Mouse (Mus musculus) CH12.LX (cell line): ENCODE data around the gene Rnf145.

Experiments used
- POLR2AphosphoS2 ChIP-seq: IDR thresholded peaks from 2 replicates; pipeline ENCODE4 v1.6.1; 2011; ENCODE audit warnings: low read depth, low read length, improper control_type of control experiment
- USF1 ChIP-seq: IDR thresholded peaks from 2 replicates; pipeline ENCODE4 v1.6.1; 2014; ENCODE audit warnings: low read depth, mild to moderate bottlenecking, inconsistent platforms, low read length, improper control_type of control experiment

DNA sequence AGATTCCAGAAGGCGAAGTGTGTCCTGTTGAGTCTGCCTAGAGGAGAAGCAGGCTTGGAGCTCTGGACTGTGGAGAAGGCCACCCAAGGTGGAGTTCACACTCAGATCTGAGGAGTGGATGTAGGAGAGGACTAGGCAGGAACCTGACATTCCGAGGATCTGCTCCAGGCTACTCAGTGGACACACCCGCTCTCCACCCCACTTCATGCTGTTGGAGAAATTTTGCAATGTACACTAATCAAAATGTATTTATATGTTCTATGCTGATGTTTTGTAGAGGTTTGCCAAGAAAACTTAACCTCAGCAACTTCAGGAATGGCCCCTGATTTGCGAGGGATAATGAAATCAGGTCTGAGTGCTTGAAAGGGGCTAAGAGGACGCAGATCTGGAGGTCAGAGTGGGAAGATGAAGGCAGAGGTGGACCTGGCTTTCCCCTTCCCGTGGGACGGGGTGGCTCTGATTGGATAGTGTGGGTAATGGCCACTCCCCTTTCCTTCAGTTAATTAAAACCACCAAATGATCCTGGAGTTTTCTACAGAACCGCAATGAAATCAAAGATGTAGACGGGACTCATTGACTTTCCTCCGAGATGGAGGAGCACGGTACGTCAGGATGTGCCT is 45.6 kb downstream of the Rnf145 start:
- no peak for TF ChIP-seq POLR2AphosphoS2
- TF ChIP-seq USF1: no peak
